Mouse (Mus musculus): ENCODE data around the gene Orai1. TPM values are rescaled to one million over a fixed set of nuclear protein-coding genes. Genes with fewer than 3 reads are reported as not detected.

Orai1 gene
- total RNA-seq, 2 experiments from 2014 or later, result 10.1 to 11.0 TPM

DNA sequence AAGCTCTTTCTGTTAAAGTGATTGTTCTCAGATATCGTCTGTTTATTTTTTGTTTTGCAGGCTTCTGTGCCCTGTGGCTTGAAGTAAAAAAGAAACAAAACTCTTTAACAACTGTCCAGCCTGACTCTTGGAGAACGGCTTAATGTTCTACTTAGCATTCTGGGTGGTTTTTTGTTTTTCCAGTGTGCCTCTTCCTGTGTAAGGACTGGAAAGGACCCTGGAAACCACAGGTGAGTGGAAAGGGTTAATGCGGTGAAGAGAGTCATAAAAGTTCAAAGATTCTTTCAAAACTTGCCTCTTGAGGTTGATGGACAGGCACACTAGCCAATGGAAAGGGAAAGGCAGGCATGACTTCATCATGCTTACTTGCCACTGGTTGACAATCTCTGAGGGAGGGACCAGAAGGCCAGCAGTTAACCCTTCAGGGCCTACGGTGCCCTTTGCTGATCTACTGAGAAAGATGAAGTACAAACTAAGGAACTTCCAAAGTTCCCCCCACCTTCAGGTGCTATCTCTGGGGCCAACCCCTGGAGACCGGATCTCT is 20.5 kb upstream of the Orai1 start:
- DNase-seq (ENCODE audit: low spot score in 2 of 2), result peak; percentile 76 to 80

DNA sequence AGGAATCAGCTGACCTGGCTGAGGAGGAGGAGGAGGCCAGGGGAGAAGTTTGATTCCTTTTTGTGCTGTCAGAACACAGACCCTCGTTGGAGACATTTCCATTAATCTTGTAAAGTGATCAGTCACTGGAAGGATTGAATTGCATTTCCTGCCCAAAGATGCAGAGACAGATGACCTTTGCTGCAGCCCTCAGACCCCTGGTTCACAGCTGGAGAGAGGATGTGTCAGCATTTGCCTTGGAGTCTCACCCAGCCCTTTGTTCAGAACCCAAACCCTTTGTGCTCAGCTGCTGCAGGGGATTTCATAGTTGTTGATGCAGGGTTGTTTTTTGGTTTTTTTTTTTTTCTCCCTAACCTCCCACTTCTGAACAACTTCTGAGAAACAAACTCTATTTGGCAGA is 20.0 kb upstream of the Orai1 start:
- DNase-seq (ENCODE audit: low spot score in 2 of 2), result no peak

DNA sequence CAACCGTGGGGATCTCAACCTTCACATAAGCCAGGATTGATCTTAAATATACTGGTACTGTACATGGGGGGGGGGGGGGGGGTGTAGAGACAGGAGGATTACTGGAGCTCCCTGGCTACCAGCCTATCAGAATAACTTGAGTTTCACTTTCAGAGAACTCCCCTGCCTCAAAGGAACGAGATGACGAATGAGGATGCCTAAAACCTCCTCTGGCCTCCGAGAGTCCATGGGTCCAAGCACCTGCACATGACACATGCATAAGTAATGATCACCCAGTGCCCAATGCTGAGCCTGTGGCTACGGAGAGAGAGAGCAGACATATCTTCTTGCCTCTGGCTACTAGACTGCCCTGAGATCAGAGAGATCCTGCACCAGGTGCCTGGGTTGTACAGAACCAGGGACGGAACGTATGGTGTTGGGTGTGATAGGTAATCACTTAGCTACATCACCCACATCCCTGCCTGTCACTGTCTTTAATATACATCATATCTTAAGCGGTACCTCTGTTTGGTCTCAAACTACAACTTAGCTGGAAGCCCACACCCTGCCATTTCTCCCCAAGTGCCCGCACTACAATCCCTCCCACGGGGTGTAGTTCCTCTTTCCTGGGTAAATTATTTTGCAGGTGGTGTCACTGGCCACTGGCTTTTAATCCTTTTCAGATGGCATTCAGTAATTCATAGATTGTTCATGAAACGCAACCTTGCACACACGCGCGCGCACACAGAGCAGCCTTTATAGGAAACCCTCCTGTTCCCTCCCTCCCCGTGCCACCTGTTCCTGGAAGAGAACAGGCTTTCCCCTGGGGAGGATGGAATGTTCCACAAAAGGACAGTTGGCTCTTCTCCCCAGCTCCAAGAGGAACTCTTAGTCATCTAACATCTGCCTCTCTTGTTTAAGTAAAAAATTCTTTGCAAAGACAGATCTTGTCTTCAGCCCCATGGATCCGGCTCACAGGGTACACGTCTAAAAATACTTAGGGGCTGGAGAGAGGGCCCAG is 17.4 kb upstream of the Orai1 start:
- no peak for DNase-seq (ENCODE audit: low spot score in 2 of 2)

DNA sequence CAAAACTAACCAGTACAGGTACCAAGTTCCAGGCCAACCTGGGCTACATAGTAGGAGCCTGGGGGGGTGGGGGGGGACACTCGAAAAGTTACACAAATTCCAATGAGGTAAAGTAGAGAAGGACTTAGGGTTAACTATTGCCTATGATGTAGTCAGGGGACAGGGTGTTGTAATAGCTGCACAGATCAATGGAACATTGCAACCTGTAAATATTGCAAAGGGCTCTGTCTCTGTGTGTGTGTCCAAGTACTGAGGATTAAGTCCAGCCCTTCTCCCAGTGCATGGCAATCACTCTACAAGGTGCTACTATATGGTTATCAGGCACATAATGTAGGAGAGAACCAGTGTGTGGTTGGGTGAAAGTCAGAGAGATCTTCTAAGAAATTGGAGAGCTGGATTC is 14.0 kb upstream of the Orai1 start:
- no peak for DNase-seq (ENCODE audit: low spot score in 2 of 2)

DNA sequence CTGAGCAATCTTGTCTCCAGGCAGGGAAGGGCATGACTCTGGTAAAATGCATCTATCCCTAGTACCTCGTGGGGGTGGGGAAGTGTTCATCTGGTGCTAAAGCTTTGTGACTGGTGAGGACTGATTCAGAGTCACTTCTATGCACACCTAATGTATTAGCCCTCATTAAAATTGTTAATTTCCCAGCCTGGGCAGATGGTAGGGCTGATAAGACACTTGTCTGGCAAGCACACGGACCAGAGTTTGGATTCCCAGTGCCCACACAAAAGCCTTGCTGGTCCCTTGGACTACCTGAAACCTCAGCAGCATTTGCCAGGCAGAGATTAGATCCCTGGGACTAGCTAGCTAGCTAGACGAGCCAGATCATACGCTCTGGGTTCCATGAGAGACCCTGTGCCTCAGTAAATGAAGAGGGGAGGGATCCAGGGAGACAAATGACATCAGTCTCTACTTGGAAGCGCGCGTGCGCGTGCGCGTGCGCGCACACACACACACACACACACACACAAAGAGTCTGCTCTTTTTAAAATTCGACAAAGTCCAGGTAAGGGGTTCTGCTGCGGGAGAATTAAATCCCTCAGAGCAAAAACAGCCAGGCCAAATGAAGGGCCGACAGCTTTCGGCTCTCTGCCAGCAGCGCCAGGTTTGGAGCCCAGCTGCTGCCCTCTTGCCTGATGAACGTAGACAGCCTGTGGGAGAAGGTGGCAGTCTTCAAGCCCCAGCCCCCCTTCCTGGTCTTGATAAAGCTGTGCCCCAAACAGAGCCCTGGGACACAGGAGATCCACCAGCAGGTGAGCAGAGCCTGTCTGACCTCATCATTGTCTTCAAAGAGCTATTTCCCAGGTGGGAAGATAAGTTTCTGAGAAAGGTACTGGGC is 8.9 kb upstream of the Orai1 start:
- no peak for DNase-seq (ENCODE audit: low spot score in 2 of 2)

DNA sequence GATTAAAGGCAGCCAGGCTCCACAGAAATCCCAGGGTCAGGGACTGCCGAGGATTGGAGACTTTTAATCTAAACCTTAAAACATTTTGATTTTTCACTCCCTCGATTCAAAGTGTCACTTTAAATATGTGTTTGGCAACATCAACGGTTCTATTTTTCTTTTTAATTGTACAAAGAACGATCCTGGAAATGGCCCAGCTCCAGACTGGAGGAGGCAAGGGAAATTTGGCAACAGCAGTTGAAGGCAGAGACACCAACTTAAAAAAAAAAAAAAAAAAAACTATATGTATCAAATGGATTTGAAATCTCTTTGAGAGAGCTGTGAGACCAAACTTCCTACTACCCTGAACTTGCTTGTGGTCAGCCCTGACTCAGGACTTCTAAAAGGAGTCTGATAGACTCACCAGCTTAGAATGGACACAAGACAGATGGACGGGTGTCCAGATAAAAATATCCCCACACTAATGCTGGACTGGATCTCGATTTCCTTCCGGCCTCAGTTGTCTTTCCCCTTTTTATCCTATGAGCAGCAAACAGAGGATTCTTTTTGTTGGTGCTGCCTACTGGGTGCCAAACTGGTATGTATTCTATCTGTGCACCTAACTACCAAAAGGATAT is 5.9 kb upstream of the Orai1 start:
- DNase-seq (ENCODE audit: low spot score in 2 of 2), result no peak

DNA sequence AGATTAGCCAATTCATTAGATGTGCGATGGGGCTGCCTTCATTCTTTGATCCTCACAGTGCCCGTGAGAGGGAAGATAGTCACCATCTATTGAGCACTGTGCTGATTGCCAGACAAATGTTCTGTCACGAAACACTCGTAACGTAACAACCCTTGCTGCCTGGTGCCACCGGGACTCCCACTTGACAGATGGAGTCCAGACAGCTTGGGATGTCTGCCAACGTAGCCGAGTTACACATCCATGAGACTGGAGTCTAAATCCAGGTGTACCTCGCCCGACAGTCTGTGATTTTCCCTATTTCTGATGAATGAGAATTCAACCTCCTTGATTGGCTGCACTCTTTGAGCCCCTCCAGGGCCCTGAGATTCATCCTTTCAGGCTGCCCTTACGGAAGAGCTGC is 5.0 kb upstream of the Orai1 start:
- DNase-seq (ENCODE audit: low spot score in 2 of 2), result no peak

DNA sequence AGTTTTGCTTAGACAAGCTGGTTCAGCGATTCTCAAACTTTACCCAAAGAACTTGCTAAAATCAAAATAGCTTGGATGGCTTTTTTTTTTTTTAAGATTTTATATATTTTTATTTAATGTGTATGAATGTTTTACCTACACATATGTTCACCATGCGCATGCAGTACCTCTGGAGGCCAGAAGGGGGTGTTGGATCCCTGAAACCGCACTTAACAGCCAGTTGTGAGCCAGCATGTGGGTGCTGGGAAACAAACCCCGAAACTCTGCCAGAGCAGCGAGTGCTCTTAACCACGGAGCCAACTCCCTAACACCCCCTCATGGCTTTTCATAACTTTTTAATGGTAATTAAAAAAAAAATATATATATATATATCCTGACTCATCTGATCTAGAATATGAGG is 4.1 kb upstream of the Orai1 start:
- DNase-seq (ENCODE audit: low spot score in 2 of 2), result no peak

DNA sequence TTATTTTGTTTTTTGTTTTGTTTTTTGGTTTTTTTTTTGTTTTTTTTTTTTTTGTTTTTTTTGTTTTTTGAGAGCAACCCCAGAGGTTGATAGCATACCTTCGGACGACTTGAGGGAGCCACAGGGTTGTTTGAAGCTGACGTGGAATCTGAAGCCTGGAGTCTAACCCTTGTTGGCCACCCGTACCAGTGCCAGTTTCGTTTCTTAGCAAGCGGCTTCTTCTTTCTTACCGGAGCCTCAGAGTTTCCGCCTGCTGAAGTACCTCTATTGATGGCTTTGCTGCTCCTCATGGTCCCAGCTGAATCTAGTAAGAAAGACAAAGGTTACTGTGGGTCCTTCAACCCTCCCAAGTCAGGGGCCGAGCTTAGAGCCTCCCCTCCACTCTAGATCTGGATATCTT is 3.2 kb upstream of the Orai1 start:
- no peak for DNase-seq (ENCODE audit: low spot score in 2 of 2)

DNA sequence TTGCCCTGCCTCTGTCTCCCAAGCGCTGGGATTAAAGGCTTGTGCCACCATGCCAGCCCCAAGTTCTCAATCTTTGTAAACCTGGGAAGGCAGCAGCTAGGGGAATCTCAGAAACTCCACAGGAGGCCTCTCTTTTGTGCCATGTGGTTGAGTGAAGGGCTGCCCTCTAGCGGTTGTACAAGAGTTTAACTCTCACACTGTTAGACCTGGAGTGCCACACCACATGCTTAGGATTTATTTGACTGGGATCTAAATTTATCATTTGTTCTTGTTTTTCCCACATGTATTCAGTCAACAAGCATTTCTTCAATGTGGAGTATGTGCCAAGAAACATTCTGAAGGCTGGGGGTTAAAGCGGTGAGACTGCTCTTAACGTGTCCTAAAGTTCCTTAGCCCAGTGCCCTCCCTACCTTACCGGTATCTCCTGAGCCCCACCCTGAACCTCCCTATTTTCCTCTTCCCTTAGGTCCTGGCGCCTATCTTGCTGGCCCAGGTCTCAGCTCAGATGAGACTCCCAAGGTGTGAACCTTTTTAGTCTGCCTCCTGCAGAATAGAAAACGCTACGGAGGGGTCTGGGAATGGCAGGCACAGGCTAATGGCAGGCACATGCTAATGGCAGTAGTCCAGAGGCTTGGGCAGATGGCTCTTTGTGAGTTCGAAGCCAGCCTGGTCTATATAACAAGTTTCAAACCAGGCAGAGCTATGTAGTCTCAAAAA is 1.1 kb upstream of the Orai1 start:
- peak; percentile 50 to 56 for DNase-seq (ENCODE audit: low spot score in 2 of 2)

DNA sequence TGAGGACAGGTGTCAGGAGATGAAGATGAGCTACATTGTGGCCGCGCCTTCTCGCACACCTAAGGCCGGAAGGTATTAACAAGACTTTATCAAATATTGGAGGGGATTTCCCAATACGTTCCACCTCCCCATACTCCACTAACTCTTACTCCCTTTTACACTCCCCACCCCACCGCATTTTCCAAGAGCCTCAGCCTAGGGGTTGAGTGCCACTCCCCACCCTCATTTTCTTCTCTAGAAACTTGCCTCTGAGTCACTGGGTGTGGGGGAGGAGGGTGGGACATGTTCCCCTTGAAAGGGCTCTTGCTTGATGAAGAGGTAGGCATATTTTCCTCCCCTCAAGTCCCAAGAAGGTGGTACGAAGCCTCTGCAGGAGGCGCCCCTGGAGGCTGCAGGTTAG is 1.0 kb downstream of the Orai1 start:
- no peak for DNase-seq (ENCODE audit: low spot score in 2 of 2)

DNA sequence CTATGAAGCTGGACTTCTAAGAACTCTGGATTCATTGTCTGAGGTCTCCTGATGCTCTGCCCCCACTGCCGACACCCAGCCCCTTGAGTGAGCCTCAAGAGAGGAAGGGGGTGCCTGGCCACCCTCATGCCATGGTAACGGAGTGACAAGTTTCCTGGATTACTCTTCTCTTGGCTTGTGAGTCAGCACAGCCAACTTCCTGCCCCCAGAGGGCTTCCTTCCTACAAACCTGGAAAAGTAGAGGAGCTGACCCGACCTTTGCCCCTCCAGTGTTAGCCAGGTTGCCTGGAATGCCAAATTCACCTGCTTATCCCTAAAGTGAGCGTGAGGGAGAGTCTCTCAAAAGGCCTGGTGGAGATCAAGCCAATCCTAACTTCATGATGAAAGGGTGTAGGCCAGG is 2.6 kb downstream of the Orai1 start:
- DNase-seq (ENCODE audit: low spot score in 2 of 2), result no peak

DNA sequence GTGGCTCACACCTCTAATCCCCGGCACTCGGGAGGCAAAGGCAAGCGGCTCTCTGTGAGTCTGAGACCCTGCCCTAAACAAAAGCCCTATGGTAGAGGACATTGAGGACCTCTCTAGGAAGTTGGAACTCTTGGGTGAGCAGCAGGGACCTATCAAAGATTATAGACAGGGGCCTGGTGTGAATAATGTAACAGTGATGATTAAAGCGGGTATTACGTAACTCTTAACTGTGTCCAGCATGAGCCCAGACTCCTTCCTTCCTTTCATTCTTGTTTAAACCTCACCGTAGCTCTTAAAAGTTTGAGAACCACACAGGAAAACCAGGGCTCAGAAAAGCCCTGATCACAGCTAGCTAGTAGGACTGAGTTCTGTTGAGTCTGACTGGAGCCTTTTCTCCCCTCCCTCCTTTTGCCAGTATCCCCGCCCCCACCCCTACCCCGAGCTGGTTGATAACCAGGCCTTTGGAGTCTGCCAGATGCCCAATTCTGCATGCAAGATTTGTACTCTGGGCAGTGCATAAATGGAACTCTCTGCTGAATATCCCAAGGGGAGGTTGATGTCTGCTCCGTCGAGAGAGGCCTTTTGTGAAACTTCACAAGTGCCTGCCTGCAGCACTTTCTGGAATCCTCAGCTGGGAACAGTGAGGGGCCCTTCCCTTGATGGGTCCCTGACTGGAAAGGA is 4.6 kb downstream of the Orai1 start:
- DNase-seq (ENCODE audit: low spot score in 2 of 2), result no peak

DNA sequence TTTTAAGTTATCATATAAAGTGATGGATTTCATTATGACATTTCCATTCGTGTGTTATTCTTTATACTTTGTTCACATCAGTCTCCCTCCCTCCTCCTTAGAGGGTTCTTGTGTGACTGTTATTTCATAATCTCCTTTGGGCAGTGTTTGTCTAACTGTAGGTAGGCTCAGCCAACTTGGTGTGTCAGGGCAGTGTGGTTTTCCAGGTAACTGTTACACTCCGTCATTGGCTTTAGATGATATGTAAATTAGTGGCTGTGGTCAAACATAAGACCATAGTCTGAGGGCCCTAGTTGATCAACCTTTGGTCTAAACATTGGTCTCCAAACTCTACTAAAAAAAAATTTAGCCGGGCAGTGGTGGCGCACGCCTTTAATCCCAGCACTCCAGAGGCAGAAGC is 5.6 kb downstream of the Orai1 start:
- DNase-seq (ENCODE audit: low spot score in 2 of 2), result no peak

DNA sequence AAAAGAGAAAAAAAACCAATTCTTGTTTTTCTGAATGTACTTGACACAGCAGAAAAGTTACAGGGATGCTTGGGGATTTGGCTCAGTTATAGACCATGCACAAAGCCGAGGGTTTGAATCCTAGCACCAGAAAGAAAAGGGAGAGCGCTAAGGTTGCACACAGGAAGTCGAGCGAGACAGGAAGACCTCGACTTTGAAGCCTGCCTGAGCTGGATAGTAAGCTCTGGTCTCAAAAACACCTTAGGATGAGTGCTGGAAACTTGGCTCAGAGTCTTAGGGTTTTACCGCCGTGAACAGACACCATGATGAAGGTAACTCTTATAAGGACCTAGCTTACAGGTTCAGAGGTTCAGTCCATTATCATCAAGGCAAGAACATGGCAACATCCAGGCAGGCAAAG is 6.6 kb downstream of the Orai1 start:
- DNase-seq (ENCODE audit: low spot score in 2 of 2), result no peak

DNA sequence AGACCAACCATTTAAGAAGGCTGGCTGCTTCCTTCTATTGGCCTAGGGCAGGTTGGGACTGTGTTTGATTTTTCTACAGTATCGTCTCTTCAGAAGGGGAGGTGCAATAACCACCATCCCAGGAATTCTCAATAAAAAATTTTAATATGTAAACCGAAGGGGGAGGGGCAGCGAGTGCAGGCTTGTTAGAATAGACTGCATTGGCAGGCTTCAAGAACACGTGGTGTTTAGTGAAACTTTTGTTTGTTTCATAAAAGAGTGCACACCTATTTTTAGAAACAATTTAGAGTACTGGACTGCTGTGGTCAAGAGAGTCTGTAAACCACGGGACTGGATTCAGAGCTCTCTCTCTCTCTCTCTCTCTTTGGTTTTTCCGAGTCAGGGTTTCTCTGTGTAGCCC is 8.2 kb downstream of the Orai1 start:
- no peak for DNase-seq (ENCODE audit: low spot score in 2 of 2)

DNA sequence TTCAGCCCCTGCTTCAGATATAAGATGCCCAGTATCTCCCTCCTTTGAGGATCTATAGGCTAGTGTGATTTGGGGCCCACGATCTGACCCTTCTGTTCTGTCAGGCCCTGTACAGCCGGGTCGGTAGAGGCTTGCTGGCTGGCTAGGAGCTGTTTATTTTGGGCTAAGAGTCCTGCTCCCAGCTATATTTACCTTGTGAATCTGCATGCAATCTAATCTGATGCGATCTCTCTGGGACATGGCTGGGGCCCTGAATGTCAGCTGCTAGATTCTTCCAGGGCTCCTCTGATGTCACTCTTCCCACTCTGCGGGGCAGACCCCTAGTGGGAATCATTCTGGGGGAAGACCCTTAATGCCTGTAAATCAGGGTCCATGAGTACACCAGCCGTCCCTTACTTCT is 9.4 kb downstream of the Orai1 start:
- no peak for DNase-seq (ENCODE audit: low spot score in 2 of 2)

DNA sequence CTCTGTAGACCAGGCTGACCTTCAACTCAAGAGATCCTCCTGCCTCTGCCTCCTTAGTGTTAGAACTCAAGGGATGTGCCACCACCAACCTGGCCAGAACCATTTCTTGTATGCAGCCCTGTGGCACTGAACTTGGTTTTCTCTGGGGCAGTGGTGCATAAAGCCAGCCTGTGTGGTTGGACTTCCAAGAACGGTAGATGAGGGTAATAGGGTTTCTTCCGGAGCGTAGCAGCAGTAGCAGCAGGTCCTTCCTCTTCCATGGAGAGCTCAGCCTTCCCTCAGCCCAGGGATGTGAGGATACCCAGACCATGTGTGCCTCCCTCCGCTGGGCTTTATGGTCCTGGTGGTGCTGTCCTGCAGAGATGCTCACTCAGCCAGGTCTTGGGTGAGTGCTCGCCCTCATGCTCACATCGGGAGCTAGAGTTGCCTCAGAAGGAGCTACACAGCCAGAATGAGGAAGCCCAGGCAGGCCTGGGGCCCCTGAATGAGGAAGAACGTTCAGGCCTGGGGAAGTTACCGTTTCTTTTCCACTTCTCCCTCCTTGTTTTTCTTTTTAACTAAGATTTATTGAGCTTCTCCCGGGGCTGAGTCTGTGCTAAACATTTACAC is 10.2 kb downstream of the Orai1 start:
- DNase-seq (ENCODE audit: low spot score in 2 of 2), result no peak

DNA sequence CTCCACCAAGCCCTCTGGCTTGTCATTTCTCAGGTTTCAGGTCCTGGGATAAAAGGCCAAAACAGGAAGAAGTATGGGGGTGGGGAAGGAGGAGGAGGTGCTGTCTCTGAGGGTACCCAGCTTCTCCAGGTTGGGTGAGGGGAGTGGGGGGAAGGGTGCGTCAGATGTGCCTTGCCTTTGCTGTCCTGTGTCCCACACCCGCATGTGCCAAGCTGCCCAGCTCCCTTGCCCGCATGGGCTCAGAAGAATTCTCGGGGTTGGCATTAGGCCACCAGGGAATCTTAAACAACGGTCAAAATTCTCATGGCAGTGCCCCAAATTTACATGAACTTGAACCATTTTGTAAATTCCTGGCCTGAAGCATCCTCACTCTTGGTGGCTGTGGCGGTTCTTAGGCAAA is 11.5 kb downstream of the Orai1 start:
- DNase-seq (ENCODE audit: low spot score in 2 of 2), result no peak

DNA sequence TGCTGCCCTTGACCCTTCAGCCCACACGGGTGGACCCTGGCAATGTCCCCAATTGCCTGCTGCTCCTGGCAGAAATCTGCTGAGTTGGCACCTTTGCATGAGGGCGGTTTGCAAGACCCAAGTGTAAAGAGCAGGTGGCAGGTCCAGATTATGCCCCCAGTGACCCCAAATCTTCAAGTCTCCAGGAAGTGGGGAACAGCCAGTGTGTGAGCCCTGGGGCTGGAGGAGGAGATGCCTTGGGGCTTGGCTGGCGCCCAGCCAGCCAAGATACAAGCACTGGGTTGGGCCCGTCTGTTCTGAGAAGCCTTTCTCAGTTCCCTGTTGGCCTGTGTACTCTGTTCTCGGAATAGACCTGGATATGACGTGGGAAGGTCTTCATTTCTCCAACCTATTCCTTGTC is 12.6 kb downstream of the Orai1 start:
- no peak for DNase-seq (ENCODE audit: low spot score in 2 of 2)

Measured in adrenal gland, adult 18-20 months (tissue).